Mouse (Mus musculus): ENCODE data around the gene Zbtb40.

Zbtb40 gene

DNA sequence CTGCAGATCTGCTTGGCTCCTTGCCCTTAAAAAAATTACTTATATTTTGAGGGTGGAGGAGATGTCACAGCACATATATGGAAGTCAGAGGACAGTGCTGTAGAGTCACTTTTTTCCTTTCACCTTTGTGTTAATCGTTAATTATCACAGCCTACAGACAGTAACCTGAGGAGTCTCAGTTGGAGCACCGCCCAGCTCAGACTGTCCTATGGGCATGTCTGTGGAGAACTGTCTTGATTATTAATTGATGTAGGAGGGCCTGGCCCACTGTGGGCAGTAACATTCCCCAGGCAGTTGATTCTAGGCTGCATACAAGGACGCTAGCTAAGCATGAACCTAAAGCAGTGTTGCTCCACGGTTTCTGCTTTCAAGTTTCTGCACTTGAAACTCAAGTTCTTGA is 16.1 kb downstream of the Zbtb40 start:
- DNase-seq, result no peak

DNA sequence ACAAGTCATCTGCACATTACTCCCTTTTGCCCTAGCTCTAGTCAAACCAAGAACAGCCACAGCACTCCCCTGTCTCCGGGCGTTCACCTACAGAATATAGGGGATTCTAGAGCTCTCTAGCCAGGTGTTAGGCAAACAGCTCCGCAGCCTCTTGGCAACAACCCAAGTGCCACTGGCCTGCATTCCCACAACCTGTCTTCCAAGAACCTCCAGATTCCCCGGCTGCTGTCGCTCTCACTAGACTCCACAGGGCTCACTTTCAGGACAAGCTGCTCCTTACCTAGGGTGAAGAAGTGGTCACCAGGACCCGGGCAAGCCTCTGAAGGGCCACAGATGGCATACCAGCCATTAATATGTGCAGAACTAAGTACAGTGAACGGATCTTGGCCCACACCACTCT is 17.3 kb downstream of the Zbtb40 start:
- DNase-seq, result no peak

DNA sequence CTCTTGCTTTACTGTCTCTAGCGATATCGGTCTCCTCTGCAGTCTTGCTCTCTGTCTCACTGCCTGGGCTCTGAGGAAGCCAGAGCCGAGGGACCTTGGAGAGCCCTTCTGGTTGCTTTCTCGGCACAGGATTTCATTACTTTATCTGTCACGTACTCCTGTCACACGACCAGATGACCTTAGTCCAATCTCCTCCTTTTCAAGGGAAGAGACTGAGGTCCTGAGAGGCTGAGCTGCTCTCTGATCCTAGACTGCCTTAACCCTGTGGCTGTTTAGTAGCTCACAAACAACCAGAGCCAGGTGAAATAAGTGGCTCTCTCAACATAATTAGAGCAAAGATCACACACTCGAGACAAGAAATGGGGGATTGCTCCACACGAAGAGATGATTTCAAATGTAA is 19.3 kb downstream of the Zbtb40 start:
- no peak for DNase-seq

DNA sequence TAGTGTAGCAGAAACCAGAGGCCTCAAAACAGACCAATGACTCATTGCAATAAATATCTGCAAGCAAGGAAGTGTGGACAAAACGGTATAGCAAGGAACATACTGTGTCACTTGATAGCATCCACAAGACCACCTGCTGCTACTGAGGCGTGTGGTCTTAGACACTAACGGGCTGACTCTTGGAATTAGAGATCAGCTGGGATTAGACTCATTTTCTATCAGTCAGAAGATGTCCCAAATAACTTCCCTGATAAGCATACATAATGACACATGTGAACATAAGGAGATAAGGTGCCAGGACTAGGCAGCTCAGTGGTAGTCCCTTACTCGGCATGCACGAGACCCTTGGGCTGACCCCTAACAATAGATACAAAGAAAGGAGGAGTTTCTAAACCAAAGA is 21.6 kb downstream of the Zbtb40 start:
- DNase-seq, result no peak

DNA sequence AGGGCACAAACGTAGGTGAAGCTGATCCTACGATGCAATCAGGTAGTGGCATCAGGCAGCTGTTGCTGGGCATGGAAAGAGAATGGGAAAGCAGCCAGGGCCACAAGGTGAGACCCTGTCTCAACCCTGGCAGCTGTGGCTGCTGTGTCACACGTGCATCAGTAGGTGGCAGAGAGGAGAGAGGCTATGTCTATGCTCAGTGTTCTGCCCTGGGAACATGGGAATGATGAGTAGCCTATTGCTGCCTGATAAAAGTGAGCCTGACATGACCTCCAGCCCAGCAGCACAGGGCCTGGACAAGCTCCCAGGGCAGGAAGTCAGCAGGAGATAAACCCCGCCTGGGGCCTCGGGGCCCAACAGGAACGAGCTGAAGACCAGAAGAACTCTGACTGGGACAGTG is 23.0 kb downstream of the Zbtb40 start:
- DNase-seq, result no peak

DNA sequence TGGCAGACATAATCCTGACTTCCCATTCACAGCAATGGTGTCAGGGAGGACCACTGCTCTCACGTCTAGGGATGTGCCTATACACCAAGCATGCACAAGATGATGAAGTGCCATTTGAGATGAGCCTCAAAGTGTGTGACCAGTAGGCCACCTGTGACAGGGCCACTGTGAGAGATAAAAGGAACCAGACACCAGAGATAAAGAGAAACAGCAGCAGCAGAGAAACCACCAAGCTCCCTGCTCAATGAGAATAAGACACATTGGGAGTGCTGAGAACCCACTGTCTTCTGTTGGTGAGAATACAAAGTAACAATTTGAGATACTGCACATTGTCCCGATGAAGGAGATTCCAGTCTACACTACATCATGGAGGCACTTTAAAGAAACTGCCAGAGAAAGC is 23.5 kb downstream of the Zbtb40 start:
- DNase-seq, result no peak

DNA sequence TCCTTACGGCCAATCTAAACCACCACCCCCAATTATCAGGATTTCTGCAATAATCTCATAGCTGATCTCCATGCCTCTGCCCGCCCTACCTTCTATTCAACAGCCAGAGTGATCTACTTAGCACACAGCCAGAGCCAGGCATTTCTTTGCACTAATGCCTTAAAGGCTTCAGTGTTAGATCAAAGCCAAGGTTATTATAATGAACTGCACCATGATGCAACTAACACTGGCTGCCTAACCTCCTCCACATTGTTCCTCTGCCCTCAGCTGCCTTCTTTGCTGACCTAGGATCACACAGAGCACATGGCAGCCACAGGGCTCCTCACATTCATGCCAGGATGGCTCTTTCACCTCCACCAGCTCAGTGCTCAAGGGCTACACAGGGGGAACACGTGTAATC is 28.5 kb downstream of the Zbtb40 start:
- DNase-seq, result no peak

DNA sequence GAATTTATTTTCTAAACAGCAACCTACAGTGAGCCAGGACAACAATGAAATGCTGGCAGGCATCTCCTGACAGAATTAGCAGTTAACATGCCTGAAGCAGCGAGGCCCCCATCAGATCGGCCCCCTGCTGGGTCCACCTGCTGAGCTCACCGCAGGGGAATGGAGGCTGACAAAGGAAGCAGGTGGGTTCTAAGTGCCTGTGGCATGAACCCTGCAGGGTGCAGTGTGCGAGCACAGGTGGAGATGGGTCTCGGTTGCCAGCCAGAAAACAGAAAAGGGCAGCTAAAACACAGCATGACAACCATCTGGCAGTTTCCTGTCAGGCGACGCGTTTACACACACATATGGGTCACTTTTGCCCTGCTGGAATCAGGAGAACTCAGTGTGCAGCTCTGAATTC is 32.7 kb downstream of the Zbtb40 start:
- no peak for DNase-seq

DNA sequence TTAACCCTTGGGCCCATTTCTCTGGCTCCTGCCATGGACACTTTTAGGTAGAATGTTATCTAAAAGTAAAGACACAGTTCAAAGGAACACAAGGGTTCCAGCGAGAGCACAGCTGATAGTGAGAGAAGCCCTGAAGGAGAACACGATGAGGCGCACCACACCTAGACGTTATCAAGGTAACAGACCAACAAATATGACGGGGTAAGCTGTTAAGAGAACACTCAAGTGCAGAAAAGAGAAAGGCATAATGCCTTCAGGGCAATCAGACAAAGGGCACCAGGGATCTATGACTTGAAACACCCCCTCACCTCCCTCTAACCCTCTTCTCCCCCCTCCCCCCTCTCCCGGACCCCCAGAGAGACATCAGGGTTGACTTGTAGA is 33.1 kb downstream of the Zbtb40 start:
- no peak for DNase-seq

DNA sequence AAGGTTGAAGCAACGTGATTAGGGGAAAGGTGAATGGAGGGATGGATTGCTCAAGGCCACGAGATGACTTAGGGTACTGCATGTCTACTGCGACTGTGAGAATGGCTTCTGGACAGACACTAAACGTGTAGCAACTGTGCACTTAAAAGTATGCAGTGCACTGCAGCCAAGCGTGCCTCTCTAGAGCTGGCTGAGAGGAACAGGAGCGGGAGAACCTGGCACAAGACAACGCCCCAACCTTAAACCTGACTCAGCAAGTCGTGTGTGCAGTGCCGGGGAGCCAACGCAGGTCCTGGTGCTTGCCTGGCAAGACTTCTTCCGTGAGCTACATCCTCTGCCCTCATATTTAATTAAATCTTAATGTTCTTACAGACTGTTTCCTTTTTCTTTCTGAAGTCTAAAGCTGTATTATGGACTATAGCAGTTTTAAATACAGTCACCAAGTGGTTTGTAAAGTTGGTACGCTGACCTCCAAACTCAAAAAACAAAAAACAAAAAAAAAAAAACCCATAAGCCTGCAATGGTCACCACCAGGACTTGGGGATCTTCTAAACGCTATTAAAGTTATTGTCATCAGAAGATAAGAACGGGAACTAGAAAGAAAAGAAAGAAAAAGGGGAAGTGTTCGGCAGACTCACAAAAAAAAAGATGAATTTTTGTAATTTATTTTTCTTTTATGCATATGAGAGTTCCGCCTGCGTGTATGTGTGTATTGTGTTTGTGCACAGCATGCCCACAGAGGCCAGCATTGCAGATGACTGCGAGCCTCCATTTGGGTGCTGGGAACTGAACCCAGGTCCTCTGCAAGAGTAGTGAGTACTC is 33.7 kb downstream of the Zbtb40 start:
- DNase-seq, result no peak

DNA sequence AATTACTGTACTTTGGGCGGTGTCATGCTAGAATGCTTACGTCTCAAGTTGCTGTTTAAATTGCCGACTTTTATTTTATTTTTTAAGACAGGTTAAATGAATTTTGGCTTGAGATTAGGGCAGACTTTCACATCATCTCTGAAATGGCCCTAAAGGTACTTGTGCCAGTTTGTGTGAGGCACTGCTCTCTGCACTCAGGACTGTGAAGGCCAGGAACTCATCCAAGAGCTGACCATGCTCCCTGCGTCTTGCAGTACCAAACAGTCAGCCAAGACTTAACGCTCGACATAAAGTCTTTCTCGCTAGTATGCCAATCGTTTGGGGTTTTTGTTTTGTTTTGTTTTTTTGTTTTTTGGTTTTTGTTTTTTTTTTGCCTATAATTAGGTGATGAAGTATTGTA is 34.5 kb downstream of the Zbtb40 start:
- DNase-seq, result no peak

DNA sequence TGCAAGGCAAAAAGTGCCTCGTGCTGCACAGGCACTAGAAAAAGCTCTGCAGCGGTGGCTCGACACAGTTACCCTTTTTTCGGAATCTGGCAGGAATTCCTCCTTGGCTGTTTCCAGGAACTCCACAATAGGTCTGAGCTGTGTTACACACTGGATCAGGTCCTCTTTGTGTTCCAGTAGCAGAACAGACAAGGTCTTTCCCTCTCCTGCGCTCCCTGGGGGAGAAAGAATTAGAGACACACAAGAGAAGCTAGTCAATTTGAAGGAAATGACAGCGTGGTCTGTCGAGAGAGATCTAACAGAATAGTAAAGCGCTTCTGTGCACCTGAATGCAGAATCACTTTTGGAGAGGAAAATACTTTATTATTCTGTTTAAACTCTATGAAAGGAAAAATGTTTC is 41.6 kb downstream of the Zbtb40 start:
- DNase-seq, result no peak

DNA sequence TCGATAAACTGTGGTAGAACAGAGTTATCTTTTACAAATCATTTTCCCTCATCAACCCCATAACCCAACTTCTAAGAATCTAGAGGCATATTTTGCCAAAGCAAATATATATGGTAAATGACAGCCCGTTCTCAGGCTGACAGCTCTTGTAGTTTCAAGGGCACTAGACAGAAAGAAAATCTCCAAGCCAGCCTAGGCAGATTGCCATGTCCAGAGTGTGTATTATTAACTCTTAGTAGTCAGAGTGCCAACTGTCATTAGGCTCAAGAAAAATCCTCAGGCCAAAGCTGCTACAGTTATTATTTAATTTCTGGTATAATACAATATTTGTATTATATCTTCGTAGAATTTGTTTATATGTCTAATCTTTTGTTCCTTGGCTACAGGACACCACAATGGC is 46.8 kb downstream of the Zbtb40 start:
- DNase-seq, result peak; percentile 38

DNA sequence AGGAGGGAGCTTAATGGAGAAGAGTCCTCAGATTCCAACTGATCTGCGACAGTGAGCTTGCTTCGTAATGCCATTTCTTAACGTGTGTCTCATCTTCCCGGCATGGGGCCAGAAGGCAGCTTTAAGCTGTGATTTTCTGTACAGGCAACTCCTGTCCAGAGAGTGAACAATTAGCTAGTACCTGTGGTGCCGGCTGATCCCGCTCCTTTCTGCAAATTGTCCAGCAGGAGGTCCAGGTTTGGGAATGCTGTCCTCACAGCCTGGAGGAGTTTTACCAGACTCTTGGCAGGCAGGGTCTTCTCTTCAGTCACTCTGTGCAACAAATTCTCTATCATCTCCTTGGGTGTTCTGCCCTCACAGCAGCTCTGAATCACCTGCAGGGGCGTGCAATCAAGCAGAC is 47.6 kb downstream of the Zbtb40 start:
- no peak for DNase-seq

DNA sequence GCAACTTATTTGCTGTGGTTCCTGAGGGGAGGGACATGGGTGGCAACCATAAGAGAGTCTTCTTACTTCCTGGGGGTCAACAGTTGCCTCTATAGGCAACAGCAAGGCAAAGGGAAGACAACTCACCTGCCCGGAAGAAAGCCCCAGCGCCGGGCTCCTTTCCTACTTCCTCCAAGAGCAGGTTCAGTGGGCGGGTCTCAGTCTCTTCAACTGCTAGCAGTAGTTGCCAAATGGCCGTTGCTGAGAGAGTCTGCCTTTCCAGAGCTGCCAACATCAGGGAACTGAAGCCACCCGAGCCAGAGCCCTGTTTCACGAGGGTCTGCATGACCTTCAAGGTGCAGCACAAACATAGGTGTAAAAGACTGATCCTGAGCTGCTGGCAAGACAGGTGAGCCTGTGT is 50.2 kb downstream of the Zbtb40 start:
- no peak for DNase-seq

DNA sequence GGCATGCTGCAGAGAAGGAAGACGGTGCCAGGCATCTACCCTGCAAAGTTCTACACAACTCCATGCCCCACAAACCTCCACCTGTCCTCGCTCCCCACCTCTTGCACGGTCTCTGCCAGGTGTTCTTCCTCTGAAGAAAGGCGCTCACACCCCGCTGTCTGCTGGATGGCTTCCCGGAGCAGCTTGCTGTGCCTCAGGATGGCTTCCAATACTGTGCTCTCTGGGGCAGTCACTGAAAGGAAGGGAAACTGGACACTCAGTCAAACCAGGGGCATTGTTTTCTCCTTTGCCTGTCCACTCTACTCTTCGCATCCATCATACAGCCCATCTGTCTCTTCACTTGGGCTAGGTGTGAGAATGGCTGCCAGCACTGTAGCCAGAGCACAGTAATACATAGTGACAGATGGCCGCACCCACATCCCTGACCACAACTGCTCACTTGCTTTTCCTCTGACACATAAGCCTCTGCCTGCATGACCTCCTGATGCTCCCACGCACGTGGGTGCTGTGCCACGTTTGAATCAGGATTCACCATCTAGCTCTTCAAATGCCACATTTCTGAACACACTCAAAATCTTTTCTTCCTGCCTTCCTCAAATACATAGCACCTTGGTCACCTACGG is 50.8 kb downstream of the Zbtb40 start:
- no peak for DNase-seq

DNA sequence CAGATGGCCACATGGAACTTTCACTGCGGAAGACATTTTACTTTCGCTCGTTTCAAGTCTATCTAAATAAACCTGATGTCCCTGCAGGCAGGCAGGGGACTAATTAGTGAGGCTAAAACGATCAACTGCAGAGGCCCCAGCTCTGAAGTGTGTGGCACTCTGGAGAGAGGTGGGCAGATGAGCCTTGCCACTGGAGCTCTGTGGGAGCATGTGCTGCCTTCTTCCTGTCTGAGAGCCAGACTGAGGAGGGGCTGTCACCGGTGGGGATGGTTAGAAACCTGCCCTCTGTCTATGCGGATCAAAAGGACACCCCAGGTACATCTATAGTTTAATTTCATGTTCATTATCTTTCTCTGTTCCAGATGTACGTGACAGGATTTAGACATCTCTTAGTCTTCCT is 51.7 kb downstream of the Zbtb40 start:
- DNase-seq, result no peak

DNA sequence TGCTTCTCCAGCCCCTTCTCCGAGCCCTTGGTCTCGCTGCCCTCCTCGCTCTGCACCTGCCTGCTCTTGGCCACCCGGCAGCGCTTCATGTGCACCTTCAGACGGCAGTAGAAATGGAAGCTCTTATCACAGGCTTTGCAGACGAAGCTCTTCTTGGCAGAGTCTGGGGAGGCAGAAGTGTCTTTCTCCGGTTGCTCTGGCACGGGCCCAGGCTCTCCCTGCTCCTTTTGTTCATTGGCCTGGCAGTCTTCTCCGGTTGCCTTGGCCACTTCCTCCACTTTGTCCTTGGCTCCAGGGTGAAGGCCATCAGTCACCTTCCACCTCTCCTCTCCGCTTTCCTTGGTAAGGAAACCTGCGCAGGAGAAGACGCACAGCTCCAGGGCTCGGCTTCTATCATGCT is 53.2 kb downstream of the Zbtb40 start:
- DNase-seq, result no peak

DNA sequence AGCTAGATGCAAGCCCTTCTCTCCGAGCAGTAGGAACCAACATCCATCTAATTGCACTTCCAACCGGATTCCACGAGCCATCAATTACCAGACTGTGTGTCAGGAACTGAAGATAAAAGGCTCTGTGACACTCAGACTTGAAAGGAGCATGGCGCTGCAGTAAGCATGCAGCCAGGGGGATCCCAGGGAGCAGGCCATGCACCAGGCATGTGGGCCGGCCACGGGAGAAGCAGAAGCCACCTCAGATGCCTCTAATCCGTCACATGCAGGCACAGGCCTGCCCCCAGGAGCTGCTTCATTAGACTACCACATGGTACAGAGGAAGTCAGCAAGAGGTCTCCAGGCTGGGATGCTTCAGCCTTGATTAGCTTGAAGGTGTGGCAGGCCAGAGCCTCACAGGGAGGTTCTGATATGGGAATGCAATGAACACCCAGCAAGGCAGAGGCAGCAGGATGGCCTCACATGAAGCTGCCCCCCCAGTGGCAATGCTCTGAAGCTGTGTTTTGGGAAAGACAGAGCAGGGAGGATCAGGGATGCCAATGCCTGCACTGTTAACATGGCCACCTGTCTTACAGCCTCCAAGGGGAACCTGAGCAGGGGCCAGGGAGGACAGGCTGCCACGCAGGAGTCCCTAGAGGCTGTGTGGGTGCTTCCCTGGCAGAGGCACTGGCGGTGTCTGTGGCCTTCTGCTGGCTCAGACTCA is 66.5 kb downstream of the Zbtb40 start:
- DNase-seq, result no peak

DNA sequence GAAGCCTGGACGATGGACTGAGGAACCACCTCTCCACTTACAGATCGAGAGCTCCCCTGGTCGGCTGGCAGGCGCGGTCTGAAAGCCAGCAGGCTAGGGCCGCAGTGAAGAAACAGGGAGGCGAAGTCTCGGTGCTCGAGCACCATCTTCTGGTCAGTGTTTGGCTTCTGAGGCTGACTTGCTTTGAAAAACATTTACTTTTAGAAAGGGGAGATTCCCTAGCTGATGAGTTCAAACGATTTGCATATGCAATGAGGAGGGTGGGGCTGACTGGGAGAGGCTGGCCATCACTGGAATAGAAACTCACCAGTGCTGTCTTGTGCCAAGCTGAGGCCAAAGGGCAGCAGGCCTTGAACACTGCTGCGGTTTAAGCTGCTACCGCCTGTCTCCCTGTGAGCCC is 67.3 kb downstream of the Zbtb40 start:
- DNase-seq, result peak; percentile 69

DNA sequence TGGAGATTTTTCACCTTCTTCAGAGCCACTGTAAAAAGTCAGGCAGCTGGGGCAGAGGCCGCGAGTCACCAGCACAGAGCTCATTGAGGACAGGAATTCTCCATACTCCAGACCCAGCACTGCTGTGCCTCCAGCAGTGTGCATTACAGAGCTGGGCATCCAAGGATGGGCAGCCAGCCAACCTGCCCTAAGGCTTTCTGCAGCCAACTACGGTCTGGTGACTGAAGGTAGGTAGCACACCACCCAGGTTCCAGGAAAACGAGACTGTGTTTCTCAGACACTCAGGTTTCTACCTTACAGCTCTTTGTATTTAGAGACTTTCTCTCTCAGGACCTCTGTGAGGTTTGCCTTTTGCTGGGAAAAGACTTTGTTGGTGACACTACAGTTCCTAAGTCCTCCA is 67.7 kb downstream of the Zbtb40 start:
- peak; percentile 24 for DNase-seq

DNA sequence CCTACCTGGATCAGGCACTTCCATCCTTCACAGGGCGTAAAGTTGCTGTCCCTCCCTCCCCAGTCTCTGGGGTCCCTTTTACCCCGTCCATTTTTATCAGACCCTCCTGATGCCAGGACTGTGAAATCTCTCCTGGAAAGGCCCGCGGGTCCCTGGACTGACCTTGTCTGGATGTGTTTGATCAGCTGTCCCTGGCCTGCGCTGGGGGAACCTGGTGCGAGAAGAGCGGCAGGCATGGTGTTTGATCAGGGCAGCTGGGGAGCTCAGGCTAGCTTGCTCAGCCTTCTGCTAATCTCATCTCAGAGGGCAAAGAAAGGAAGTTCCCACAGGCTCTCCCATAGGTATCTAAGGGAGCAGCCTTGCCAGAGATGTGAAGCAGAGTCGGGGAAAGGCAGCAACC is 71.4 kb downstream of the Zbtb40 start:
- no peak for DNase-seq

DNA sequence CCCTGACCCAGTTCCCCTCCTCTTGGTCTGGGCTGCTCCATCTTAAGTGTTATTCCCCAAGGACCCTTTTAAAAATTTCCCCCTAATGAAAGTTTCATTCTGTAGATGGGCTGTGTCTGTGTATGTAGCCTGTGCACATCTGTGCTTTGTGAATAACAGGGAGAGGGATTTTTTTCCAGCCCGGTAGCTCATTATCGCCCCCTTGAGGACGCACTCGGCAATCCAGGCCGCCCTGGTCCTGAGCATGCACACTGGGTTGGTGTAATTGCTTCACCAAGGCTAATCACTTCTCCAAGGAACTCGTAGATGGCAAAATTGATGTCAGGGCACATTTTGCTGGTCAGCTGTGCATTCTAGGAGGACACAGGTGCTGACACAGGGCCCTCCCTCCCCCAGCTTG is 77.7 kb downstream of the Zbtb40 start:
- DNase-seq, result peak; percentile 53

DNA sequence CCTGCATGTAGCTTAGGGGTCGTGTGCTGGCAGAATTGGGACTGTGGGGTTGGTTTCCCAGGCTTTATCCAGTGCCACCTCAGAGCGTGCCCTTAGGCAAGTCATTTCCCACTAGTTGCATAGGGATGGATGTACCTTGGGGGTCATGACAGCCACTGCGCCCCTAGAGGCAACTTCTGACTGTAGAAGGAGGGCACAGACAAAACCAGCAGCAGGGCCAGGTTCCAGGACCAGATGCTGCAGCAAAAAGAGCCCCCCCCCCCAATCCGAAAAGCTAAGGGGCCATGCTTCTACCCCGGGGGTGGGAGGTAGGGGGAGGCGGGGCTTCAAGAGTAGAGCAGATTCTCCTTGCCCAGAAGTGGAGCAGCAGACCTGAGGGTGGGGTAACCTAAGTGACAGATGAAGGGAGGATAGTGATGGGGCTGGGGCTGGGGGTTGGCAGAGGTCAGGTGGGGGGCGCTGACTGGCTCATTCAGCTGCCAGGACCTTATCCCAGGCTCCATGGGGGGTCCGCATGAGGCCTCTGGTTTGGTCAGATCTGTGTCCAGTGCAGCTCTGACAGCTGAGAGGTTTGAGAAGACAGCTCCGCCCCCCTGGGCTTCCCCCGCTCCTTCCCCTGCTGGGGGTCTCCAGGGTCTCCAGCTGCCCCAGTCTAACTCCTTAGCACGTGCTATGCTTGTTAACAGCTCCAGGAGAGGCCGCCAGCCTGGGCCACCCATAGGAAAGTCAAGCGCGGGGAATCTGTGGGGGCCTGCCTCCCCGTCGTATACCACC is 78.9 kb downstream of the Zbtb40 start:
- DNase-seq, result no peak
